Mouse (Mus musculus) kidney, postnatal 36 days (tissue): Measurements from ENCODE around the gene Tango6.

Experiments used
- DNase-seq, 2 experiments: peaks; one replicate each; pipeline ENCODE4 v3.0.0; 2021 to 2022; ENCODE audit warnings: mixed read lengths in 2 of 2

Tango6 gene

GRCm38 (mm10) chr8:106884826-106885400 lies 202.0 kb downstream of the Tango6 start:
- DNase-seq: peak; percentile 79 to 81

DNA sequence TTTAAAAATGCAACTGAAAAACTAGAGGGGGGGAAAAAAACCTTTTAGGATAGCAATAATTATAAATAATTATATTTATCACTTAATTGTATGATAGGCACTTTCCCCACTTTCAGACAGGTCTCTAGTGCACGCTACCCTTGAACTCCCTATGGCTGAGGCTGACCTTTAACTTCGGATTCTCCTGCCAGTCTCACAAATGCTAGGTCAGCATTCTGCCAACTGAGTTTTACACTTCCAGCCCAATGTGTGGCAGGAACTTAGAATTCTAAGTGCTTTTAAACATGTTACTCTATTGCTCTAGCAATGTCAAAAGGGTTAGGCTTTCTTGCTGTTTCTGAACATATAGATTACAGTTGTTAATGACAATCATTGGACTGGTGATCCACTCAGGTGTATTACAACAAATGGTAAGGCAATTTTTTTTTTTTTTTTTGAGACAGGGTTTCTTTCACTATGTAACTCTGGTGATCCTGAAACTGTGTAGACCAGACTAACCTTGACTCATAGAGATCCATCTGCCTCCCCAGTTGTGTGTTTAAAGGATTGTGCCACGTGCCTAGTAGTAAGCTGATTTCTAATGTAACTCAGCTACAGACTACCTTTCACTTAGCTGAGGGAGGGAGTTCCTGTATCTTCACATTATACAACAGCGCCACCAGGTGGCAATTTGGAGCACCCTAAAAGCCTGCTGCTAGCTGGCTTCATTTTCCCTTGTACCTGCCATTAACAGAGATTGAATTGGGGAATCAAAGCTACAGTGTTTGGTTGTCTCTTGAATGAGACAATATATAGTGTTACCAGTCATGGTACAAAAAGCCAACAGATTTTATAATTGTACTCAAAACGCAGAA lies 204.7 kb downstream of the Tango6 start:
- DNase-seq: peak; percentile 82 to 93

DNA sequence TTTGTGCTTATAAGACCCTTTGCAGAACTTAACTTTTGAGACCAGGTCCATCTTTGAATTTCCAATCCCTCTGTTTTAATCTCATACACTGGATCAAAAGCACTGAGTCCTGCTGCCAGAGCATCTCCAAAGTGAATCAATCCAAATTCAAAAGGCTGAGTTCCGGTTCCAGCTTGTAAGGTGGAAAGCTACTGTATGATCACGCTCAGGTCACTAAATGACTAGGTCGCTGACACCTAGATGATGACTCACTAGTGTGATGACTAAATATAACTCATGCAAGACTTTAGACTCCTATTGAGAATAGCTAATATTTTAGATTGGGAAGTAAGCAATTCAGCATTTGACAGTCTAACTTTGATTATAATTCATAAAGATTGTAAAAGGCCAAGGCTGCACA lies 205.9 kb downstream of the Tango6 start:
- no peak for DNase-seq

GRCm38 (mm10) chr8:106892210-106892805 lies 209.4 kb downstream of the Tango6 start:
- DNase-seq: peak in 1 of 2 experiments; percentile 52

GRCm38 (mm10) chr8:106892806-106893451 lies 210.1 kb downstream of the Tango6 start:
- DNase-seq: no peak

DNA sequence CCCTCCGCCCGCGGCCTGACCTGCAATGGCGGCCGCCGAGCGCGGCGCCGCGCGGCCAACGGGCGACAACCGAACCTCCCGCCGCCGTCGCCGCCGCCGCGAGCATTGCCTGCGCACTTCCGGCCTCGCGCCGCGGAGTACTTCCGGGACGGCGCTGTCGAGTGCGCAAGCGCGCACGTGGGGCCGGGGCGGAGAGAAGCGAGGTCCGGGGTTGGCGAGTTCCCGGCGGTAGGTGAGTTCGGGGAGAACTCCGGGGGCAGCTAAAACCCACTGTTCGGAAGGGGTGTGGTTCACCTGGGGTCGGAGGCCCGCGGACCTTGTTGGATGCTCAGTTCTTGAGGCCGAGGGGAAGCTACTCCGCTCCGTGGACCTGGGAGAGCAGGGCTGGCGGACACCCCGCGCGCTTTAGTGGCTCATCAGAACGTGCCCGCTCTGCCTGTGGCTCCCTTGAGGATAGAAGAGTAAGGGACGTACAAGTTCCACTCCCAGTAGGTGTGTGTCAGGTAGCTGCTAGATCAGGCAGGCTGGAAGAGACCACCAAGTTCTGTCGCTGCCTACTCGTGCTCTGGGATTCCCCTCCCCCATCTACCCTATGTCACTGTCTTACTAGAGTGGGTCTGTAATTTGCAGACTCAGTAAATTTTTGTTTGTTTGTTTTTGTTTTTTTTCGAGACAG lies 210.8 kb downstream of the Tango6 start, which contains the start of gene Utp4:
Gene Utp4, plus strand, starts transcription at position 156 of the 676 bp plus-strand sequence.
- DNase-seq: peak; percentile 86 to 95

GRCm38 (mm10) chr8:106899473-106899872 lies 216.6 kb downstream of the Tango6 start:
- no peak for DNase-seq
